8 mouse cellular contexts compared by ENCODE assay signal in the genomic region with DNA sequence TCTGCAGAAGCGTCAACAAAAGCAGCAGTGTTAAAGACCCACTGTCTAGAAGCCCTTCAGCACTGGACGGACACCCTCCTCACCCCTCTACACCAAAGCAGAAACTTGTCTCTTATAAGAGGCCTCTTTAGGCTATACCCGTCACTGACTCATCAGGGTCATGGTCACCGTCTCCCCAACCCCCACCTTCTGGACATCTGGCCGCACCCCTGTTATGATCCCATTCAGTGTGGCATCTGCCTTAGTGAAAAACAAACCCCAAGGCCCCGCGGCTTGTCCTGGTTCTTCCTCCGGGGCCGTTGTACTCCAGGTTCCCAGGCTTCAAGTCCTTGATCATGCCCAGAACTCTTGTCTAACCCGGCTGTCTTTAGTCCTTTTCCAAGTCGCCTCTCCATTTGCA. TPM values are rescaled to one million over a fixed set of nuclear protein-coding genes. Genes with fewer than 3 reads are reported as not detected.
DNase-seq lines count a peak whose midpoint lies in the region; ATAC-seq and TF ChIP-seq lines count a peak whose summit lies in the region.

No protein-coding gene starts in this region.

- no peak for TF ChIP-seq POLR2A in olfactory bulb, adult 2 months (IDR thresholded peaks at IDR 0.05; ENCODE audit: insufficient read depth, low read depth, low read length)

- H3K36me3 ChIP-seq in lung, embryonic 16.5 days (ENCODE audit: control insufficient read depth, insufficient read depth, low read length): peaks cover 2% of the 10 kb centered on the region; the same call in 1 of the 2 replicates
- no peaks in the 10 kb centered on the region for H3K36me3 ChIP-seq in embryonic facial prominence, embryonic 15.5 days
- peaks cover 12% of the 10 kb centered on the region for H3K36me3 ChIP-seq in limb, embryonic 10.5 days

- H3K27me3 ChIP-seq in lung, embryonic 16.5 days (ENCODE audit: control insufficient read depth, insufficient read depth, low read depth, low read length): no peaks in the 10 kb centered on the region
- no peaks in the 10 kb centered on the region for H3K27me3 ChIP-seq in embryonic facial prominence, embryonic 15.5 days
- no peaks in the 10 kb centered on the region for H3K27me3 ChIP-seq in limb, embryonic 10.5 days (ENCODE audit: low read depth, poor library complexity, severe bottlenecking)

- 0 out of 2 replicates have a peak, but pooled peaks have one; percentile 0 for ATAC-seq in lung, embryonic 16.5 days (ENCODE audit: low read depth)
- ATAC-seq in embryonic facial prominence, embryonic 15.5 days (ENCODE audit: insufficient number of reproducible peaks, low FRiP score, low TSS enrichment, low read depth): no peak

- DNase-seq in lung, postnatal 4 days: no peak
- DNase-seq in limb, embryonic 10.5 days (ENCODE audit: low spot score): no peak
- no peak for DNase-seq in spleen, postnatal 4 days (ENCODE audit: low spot score in 2 of 2)
- no peak for DNase-seq in urinary bladder, postnatal 10 days (ENCODE audit: low spot score)
- no peak for DNase-seq in left cerebral cortex, adult 11 months (ENCODE audit: low spot score)

- WGBS in lung, embryonic 16.5 days: 32% methylated on average over 11 of the region's 11 CpGs
- 36% methylated on average over 11 of the region's 11 CpGs for WGBS in embryonic facial prominence, embryonic 15.5 days
- WGBS in limb, embryonic 10.5 days: 43% methylated on average over 11 of the region's 11 CpGs
- 26% methylated on average over 11 of the region's 11 CpGs for WGBS in olfactory bulb, adult 2 months

- peak overlapping the region; percentile 79 for H3K4me2 ChIP-seq in lung, embryonic 16.5 days (ENCODE audit: low read depth, low read length)
- peak overlapping the region; percentile 82 for H3K4me2 ChIP-seq in embryonic facial prominence, embryonic 15.5 days (replicated peaks)

- H3K27ac ChIP-seq in lung, embryonic 16.5 days (ENCODE audit: low read length): peak overlapping the region; percentile 29
- no peak overlapping the region for H3K27ac ChIP-seq in embryonic facial prominence, embryonic 15.5 days (replicated peaks)
- peak overlapping the region; percentile 93 for H3K27ac ChIP-seq in limb, embryonic 10.5 days
- H3K27ac ChIP-seq in olfactory bulb, adult 2 months (ENCODE audit: insufficient read depth, low read depth, low read length): 0 out of 2 replicates have a peak overlapping the region, but pooled peaks have one; percentile 14

- no peak for TF ChIP-seq CTCF in olfactory bulb, adult 2 months (IDR thresholded peaks at IDR 0.05; ENCODE audit: insufficient read depth, low read depth, low read length)

- H3K9me3 ChIP-seq in lung, embryonic 16.5 days (ENCODE audit: control insufficient read depth, low read length): no peaks in the 10 kb centered on the region
- no peaks in the 10 kb centered on the region for H3K9me3 ChIP-seq in embryonic facial prominence, embryonic 15.5 days (replicated peaks)
- no peaks in the 10 kb centered on the region for H3K9me3 ChIP-seq in limb, embryonic 10.5 days (replicated peaks)

- H3K4me1 ChIP-seq in lung, embryonic 16.5 days (replicated peaks; ENCODE audit: control insufficient read depth, insufficient read depth, low read length): peaks cover 17% of the 10 kb centered on the region
- peaks cover 21% of the 10 kb centered on the region for H3K4me1 ChIP-seq in embryonic facial prominence, embryonic 15.5 days
- H3K4me1 ChIP-seq in limb, embryonic 10.5 days: peaks cover 30% of the 10 kb centered on the region
- H3K4me1 ChIP-seq in olfactory bulb, adult 2 months (ENCODE audit: control insufficient read depth, insufficient read depth, low read length): peaks cover 14% of the 10 kb centered on the region

- H3K9ac ChIP-seq in lung, embryonic 16.5 days (ENCODE audit: low read length): peak overlapping the region; percentile 69
- peak overlapping the region; percentile 81; the same call in 1 of the 2 replicates for H3K9ac ChIP-seq in embryonic facial prominence, embryonic 15.5 days

- peak overlapping the region; percentile 70 for H3K4me3 ChIP-seq in lung, embryonic 16.5 days (ENCODE audit: low read length)
- H3K4me3 ChIP-seq in embryonic facial prominence, embryonic 15.5 days (replicated peaks): peak overlapping the region; percentile 70
- peak overlapping the region; percentile 90 for H3K4me3 ChIP-seq in limb, embryonic 10.5 days
- H3K4me3 ChIP-seq in olfactory bulb, adult 2 months (ENCODE audit: insufficient read depth, low read depth, low read length): peak overlapping the region; percentile 87

RNA-seq across cellular contexts. Expression of gene Mapk9, which starts 0.6 kb away (rescaled TPM):
- 33.0 and 33.7 TPM in 2 replicates for polyA plus RNA-seq in lung, embryonic 16.5 days (2015; fragmentation: Nextera tagmentation; extraction: Ambion mirVana)
- polyA plus RNA-seq in embryonic facial prominence, embryonic 15.5 days (2015; fragmentation: Nextera tagmentation; extraction: Ambion mirVana): 31.5 and 34.0 TPM in 2 replicates
- polyA plus RNA-seq in limb, embryonic 10.5 days (2016; fragmentation: Nextera tagmentation; extraction: Ambion mirVana): 22.4 and 31.1 TPM in 2 replicates
- polyA plus RNA-seq in olfactory bulb, adult 2 months (2012; ENCODE audit: insufficient read depth, insufficient read length, low replicate concordance, missing spikeins): not detected in 2 replicates

RNA-seq across cellular contexts. Expression of gene Gfpt2, which starts 52.0 kb away (rescaled TPM):
- polyA plus RNA-seq in lung, embryonic 16.5 days (2015; fragmentation: Nextera tagmentation; extraction: Ambion mirVana): 9.7 and 11.8 TPM in 2 replicates
- 23.8 and 23.9 TPM in 2 replicates for polyA plus RNA-seq in embryonic facial prominence, embryonic 15.5 days (2015; fragmentation: Nextera tagmentation; extraction: Ambion mirVana)
- 39.2 and 43.3 TPM in 2 replicates for polyA plus RNA-seq in limb, embryonic 10.5 days (2016; fragmentation: Nextera tagmentation; extraction: Ambion mirVana)
- polyA plus RNA-seq in olfactory bulb, adult 2 months (2012; ENCODE audit: insufficient read depth, insufficient read length, low replicate concordance, missing spikeins): not detected in 2 replicates

RNA-seq across cellular contexts. Expression of gene Rasgef1c, which starts 55.7 kb away (rescaled TPM):
- 0.23 TPM in 1 of 2 replicates, not detected in the other for polyA plus RNA-seq in lung, embryonic 16.5 days (2015; fragmentation: Nextera tagmentation; extraction: Ambion mirVana)
- polyA plus RNA-seq in embryonic facial prominence, embryonic 15.5 days (2015; fragmentation: Nextera tagmentation; extraction: Ambion mirVana): 0.99 and 1.2 TPM in 2 replicates
- 0.15 TPM in 1 of 2 replicates, not detected in the other for polyA plus RNA-seq in limb, embryonic 10.5 days (2016; fragmentation: Nextera tagmentation; extraction: Ambion mirVana)
- not detected in 2 replicates for polyA plus RNA-seq in olfactory bulb, adult 2 months (2012; ENCODE audit: insufficient read depth, insufficient read length, low replicate concordance, missing spikeins)

Comparison
In these comparisons a context has a peak if more than half of its experiments do, and no peak if none do; other contexts are left out.
1. RNA of gene Mapk9, which starts 0.6 kb away (polyA plus RNA-seq): 31.5 to 34.0 TPM in embryonic facial prominence, embryonic 15.5 days, 33.0 to 33.7 TPM in lung, embryonic 16.5 days and 22.4 to 31.1 TPM in limb, embryonic 10.5 days; not detected in olfactory bulb, adult 2 months; every median in the first group is over 10 times any median in the second.
2. RNA of gene Gfpt2, which starts 52.0 kb away (polyA plus RNA-seq): 39.2 to 43.3 TPM in limb, embryonic 10.5 days, 23.8 to 23.9 TPM in embryonic facial prominence, embryonic 15.5 days and 9.7 to 11.8 TPM in lung, embryonic 16.5 days; not detected in olfactory bulb, adult 2 months; every median in the first group is over 10 times any median in the second.
3. Peak in every context shown above with its lines, with median percentiles within 50 percentile points of each other: H3K4me3 ChIP-seq.